Mouse (Mus musculus) hindbrain, postnatal 0 days (tissue): ENCODE measurements around the gene Polr2i. TPM values are rescaled to one million over a fixed set of nuclear protein-coding genes. Genes with fewer than 3 reads are reported as not detected.

Experiments used
- ATAC-seq: fragments of 200-750 bp; cut with Nextera tagmentation; 2 replicates; pipeline ENCODE4 v1.8.0; 2017; ENCODE audit warnings: mild to moderate bottlenecking, moderate TSS enrichment, moderate library complexity
- DNase-seq: peaks from one replicate; pipeline ENCODE4 v3.0.0-alpha.2; 2015; ENCODE audit warnings: low spot score
- H3K27ac ChIP-seq: fragments of 300-500 bp; sonication (generic); 2 replicates; pipeline ENCODE4 v1.5.1; 2014; ENCODE audit warnings: mild to moderate bottlenecking
- H3K27me3 ChIP-seq: fragments of 300-500 bp; sonication (generic); 2 replicates; pipeline ENCODE4 v1.6.1; 2014; ENCODE audit warnings: low read length, mixed read lengths; ENCODE audit not compliant: insufficient read depth
- H3K36me3 ChIP-seq: fragments of 300-500 bp; sonication (generic); 2 replicates; pipeline ENCODE4 v1.6.1; 2014; ENCODE audit warnings: low read length, mixed read lengths; ENCODE audit not compliant: insufficient read depth
- H3K4me1 ChIP-seq: fragments of 300-500 bp; sonication (generic); 2 replicates; pipeline ENCODE4 v1.6.1; 2014; ENCODE audit warnings: antibody characterized with exemption, low read length, mixed read lengths; ENCODE audit not compliant: insufficient read depth
- H3K4me2 ChIP-seq: fragments of 300-500 bp; sonication (generic); 2 replicates; pipeline ENCODE4 v1.6.1; 2014; ENCODE audit warnings: low read depth, mild to moderate bottlenecking, low read length, moderate library complexity, mixed read lengths
- H3K4me3 ChIP-seq: fragments of 300-500 bp; sonication (generic); 2 replicates; pipeline ENCODE4 v1.5.1; 2014; ENCODE audit warnings: low read length
- H3K9ac ChIP-seq: fragments of 300-500 bp; sonication (generic); replicated peaks from 2 replicates; pipeline ENCODE4 v1.6.1; 2014; ENCODE audit warnings: mild to moderate bottlenecking, low read length, moderate library complexity, mixed read lengths
- H3K9me3 ChIP-seq: fragments of 300-500 bp; sonication (generic); 2 replicates; pipeline ENCODE4 v1.6.1; 2016; ENCODE audit warnings: low read length, mixed read lengths
- CTCF ChIP-seq: IDR thresholded peaks from 2 replicates; pipeline ENCODE4 v1.5.1; 2016; ENCODE audit warnings: antibody characterized with exemption, control low read depth, low read depth
- WGBS: fragments of 180-500 bp; shearing (Covaris S2); extraction: QIAGEN DNeasy Blood & Tissue Kit; methylation state at CpG from one replicate; pipeline ENCODE4 v1.1.7; 2014; 5-methylcytosine and 5-hydroxymethylcytosine counted together
- polyA plus RNA-seq: library from polyadenylated mRNA; unstranded; fragments of >200 nt; fragmentation: Nextera tagmentation; extraction: Ambion mirVana; gene quantifications from 2 replicates; pipeline ENCODE4 v1.2.1, GENCODE M21; 2015
- total RNA-seq: library from RNA; depleted of rRNA; stranded (reverse); fragments of >200 nt; gene quantifications from 2 replicates; pipeline ENCODE4 v1.2.3, GENCODE M21; 2014; rRNA removed

The Polr2i gene
- total and polyA plus RNA-seq, 2 experiments from 2014 or later = 65.9 to 189 TPM

GRCm38 (mm10) chr7:30278911-30279310 lies 47.2 kb downstream of the Polr2i start:
- H3K4me1 ChIP-seq = no peaks in the 10 kb centered on the region
- 67% methylated on average over 2 of the region's 2 CpGs for WGBS
- ATAC-seq (no peak), DNase-seq (no peak)
- H3K27me3 ChIP-seq = no peaks in the 10 kb centered on the region
- no peak overlapping the region for H3K4me2 ChIP-seq
- H3K9ac ChIP-seq = no peak overlapping the region
- H3K27ac ChIP-seq = no peak overlapping the region
- no peak for TF ChIP-seq CTCF
- H3K36me3 ChIP-seq = no peaks in the 10 kb centered on the region
- no peak overlapping the region for H3K4me3 ChIP-seq
- no peaks in the 10 kb centered on the region for H3K9me3 ChIP-seq

- under 1% methylated on average over 6 of the region's 6 CpGs for WGBS
Observed at GRCm38 (mm10) chr7:30279536-30279935, 47.8 kb downstream of the Polr2i start.

GRCm38 (mm10) chr7:30279951-30280669 lies 48.4 kb downstream of the Polr2i start, which contains the start of the genes Thap8 and Wdr62:
Gene Thap8, plus strand, starts transcription at chr7:30280094.
Gene Wdr62, minus strand, starts transcription at chr7:30280419.
- Histone ChIP-seq H3K36me3 (no peaks in the 10 kb centered on the region), H3K4me2 (peak within 1 kb of the TSS; percentile 95), H3K27ac (peak within 1 kb of the TSS; percentile 96), H3K4me1 (no peaks in the 10 kb centered on the region), H3K4me3 (peak within 1 kb of the TSS; percentile 76), H3K27me3 (no peaks in the 10 kb centered on the region), H3K9ac (peak within 1 kb of the TSS; percentile 54), H3K9me3 (no peaks in the 10 kb centered on the region)
- peak; percentile 97 for DNase-seq
- ATAC-seq = peak; percentile 97
- under 1% methylated on average over 48 of the region's 49 CpGs for WGBS
- no peak for TF ChIP-seq CTCF

More at GRCm38 (mm10) chr7:30279536-30279935, 47.8 kb downstream of the Polr2i start:
- peak overlapping the region; percentile 76 for H3K4me3 ChIP-seq
- peak overlapping the region; percentile 95 for H3K4me2 ChIP-seq
- H3K9ac ChIP-seq = peak overlapping the region; percentile 46; the same call in 1 of the 2 replicates
- no peaks in the 10 kb centered on the region for H3K4me1 ChIP-seq
- no peak for DNase-seq
- no peaks in the 10 kb centered on the region for H3K9me3 ChIP-seq
- no peaks in the 10 kb centered on the region for H3K36me3 ChIP-seq
- no peak overlapping the region for H3K27ac ChIP-seq
- no peaks in the 10 kb centered on the region for H3K27me3 ChIP-seq
- ATAC-seq = no peak
- TF ChIP-seq CTCF = no peak

GRCm38 (mm10) chr7:30280670-30281138 lies 49.0 kb downstream of the Polr2i start:
- Histone ChIP-seq H3K27me3 (no peaks in the 10 kb centered on the region), H3K4me1 (no peaks in the 10 kb centered on the region), H3K4me3 (peak overlapping the region; percentile 76), H3K36me3 (no peaks in the 10 kb centered on the region), H3K27ac (peak overlapping the region; percentile 96), H3K9ac (peak overlapping the region; percentile 54), H3K4me2 (peak overlapping the region; percentile 95), H3K9me3 (no peaks in the 10 kb centered on the region)
- TF ChIP-seq CTCF = no peak
- 1% methylated on average over 20 of the region's 20 CpGs for WGBS
- DNase-seq (peak; percentile 95), ATAC-seq (peak; percentile 87)

GRCm38 (mm10) chr7:30281522-30281921 lies 49.8 kb downstream of the Polr2i start:
- H3K4me1 ChIP-seq = no peaks in the 10 kb centered on the region
- H3K27ac ChIP-seq = 0 out of 2 replicates have a peak overlapping the region, but pooled peaks have one; percentile 96
- H3K4me3 ChIP-seq = peak overlapping the region; percentile 76; the same call in 1 of the 2 replicates
- no peaks in the 10 kb centered on the region for H3K9me3 ChIP-seq
- DNase-seq = no peak
- no peak for ATAC-seq
- no peak overlapping the region; the same call in 1 of the 2 replicates for H3K9ac ChIP-seq
- peak overlapping the region; percentile 95; the same call in 1 of the 2 replicates for H3K4me2 ChIP-seq
- WGBS = 77% methylated on average over 4 of the region's 4 CpGs
- H3K36me3 ChIP-seq = no peaks in the 10 kb centered on the region
- no peak for TF ChIP-seq CTCF
- no peaks in the 10 kb centered on the region for H3K27me3 ChIP-seq

GRCm38 (mm10) chr7:30282740-30283139 lies 51.0 kb downstream of the Polr2i start:
- no peaks in the 10 kb centered on the region for H3K36me3 ChIP-seq
- ATAC-seq (no peak), DNase-seq (no peak)
- H3K9me3 ChIP-seq = no peaks in the 10 kb centered on the region
- H3K4me3 ChIP-seq = no peak overlapping the region
- H3K4me1 ChIP-seq = no peaks in the 10 kb centered on the region
- no peak overlapping the region for H3K4me2 ChIP-seq
- 81% methylated on average over 7 of the region's 7 CpGs for WGBS
- no peak overlapping the region for H3K9ac ChIP-seq
- no peak overlapping the region for H3K27ac ChIP-seq
- H3K27me3 ChIP-seq = no peaks in the 10 kb centered on the region
- no peak for TF ChIP-seq CTCF

Other genes starting within 250 kb of the Polr2i start
- gene Zfp568, start 248.0 kb upstream of the Polr2i start, total RNA-seq = 6.4 and 6.7 TPM in 2 replicates
- 2.8 and 3.5 TPM in 2 replicates for gene Zfp568, start 248.0 kb upstream of the Polr2i start, polyA plus RNA-seq
- gene Zfp14, start 180.6 kb upstream of the Polr2i start, total RNA-seq = 8.4 and 10.1 TPM in 2 replicates
- gene Zfp14, start 180.6 kb upstream of the Polr2i start, polyA plus RNA-seq = 5.9 and 6.7 TPM in 2 replicates
- gene Zfp82, start 159.0 kb upstream of the Polr2i start, total RNA-seq = 2.8 and 5.4 TPM in 2 replicates
- gene Zfp82, start 159.0 kb upstream of the Polr2i start, polyA plus RNA-seq = 4.0 and 4.2 TPM in 2 replicates
- gene Gm26920, start 141.5 kb upstream of the Polr2i start, total RNA-seq = not detected in 2 replicates
- 1.6 and 2.5 TPM in 2 replicates for gene Gm26920, start 141.5 kb upstream of the Polr2i start, polyA plus RNA-seq
- gene Zfp566, start 141.4 kb upstream of the Polr2i start, total RNA-seq = 2.3 and 2.8 TPM in 2 replicates
- 13.7 and 15.5 TPM in 2 replicates for gene Zfp566, start 141.4 kb upstream of the Polr2i start, polyA plus RNA-seq
- 26.8 and 27.4 TPM in 2 replicates for gene Zfp260, start 137.2 kb upstream of the Polr2i start, total RNA-seq
- gene Zfp260, start 137.2 kb upstream of the Polr2i start, polyA plus RNA-seq = 47.7 and 49.4 TPM in 2 replicates
- 7.5 and 12.7 TPM in 2 replicates for gene Zfp382, start 110.0 kb upstream of the Polr2i start, total RNA-seq
- gene Zfp382, start 110.0 kb upstream of the Polr2i start, polyA plus RNA-seq = 11.9 and 13.2 TPM in 2 replicates
- 40.6 and 46.4 TPM in 2 replicates for gene Zfp146, start 62.2 kb upstream of the Polr2i start, total RNA-seq
- gene Zfp146, start 62.2 kb upstream of the Polr2i start, polyA plus RNA-seq = 10.0 and 10.2 TPM in 2 replicates
- not detected in 2 replicates for gene Cox7a1, start 47.8 kb upstream of the Polr2i start, total RNA-seq
- gene Cox7a1, start 47.8 kb upstream of the Polr2i start, polyA plus RNA-seq = 8.1 and 9.7 TPM in 2 replicates
- gene Capns1, start 33.1 kb upstream of the Polr2i start, total RNA-seq = 289 and 322 TPM in 2 replicates
- gene Capns1, start 33.1 kb upstream of the Polr2i start, polyA plus RNA-seq = 83.8 and 84.6 TPM in 2 replicates
- gene Tbcb, start 324 bp downstream of the Polr2i start, total RNA-seq = 123 and 129 TPM in 2 replicates
- gene Tbcb, start 324 bp downstream of the Polr2i start, polyA plus RNA-seq = 466 and 473 TPM in 2 replicates
- gene Ovol3, start 3.8 kb downstream of the Polr2i start, total RNA-seq = not detected in 2 replicates
- gene Ovol3, start 3.8 kb downstream of the Polr2i start, polyA plus RNA-seq = not detected in 2 replicates
- 1.0 TPM in 1 of 2 replicates, not detected in the other for gene Thap8, start 48.1 kb downstream of the Polr2i start, total RNA-seq
- gene Thap8, start 48.1 kb downstream of the Polr2i start, polyA plus RNA-seq = 0.52 and 0.76 TPM in 2 replicates
- 4.3 and 7.0 TPM in 2 replicates for gene Wdr62, start 48.5 kb downstream of the Polr2i start, total RNA-seq
- 3.7 and 4.0 TPM in 2 replicates for gene Wdr62, start 48.5 kb downstream of the Polr2i start, polyA plus RNA-seq
- 144 and 172 TPM in 2 replicates for gene Clip3, start 59.8 kb downstream of the Polr2i start, total RNA-seq
- gene Clip3, start 59.8 kb downstream of the Polr2i start, polyA plus RNA-seq = 106 and 118 TPM in 2 replicates
- gene Alkbh6, start 76.8 kb downstream of the Polr2i start, total RNA-seq = 75.4 and 116 TPM in 2 replicates
- gene Alkbh6, start 76.8 kb downstream of the Polr2i start, polyA plus RNA-seq = 129 and 131 TPM in 2 replicates
- 13.2 and 16.5 TPM in 2 replicates for gene Syne4, start 82.9 kb downstream of the Polr2i start, total RNA-seq
- gene Syne4, start 82.9 kb downstream of the Polr2i start, polyA plus RNA-seq = 11.4 and 12.6 TPM in 2 replicates
- gene E130208F15Rik, start 89.8 kb downstream of the Polr2i start, total RNA-seq = 1.8 TPM in 1 of 2 replicates, not detected in the other
- 0.79 TPM in 1 of 2 replicates, not detected in the other for gene E130208F15Rik, start 89.8 kb downstream of the Polr2i start, polyA plus RNA-seq
- gene Sdhaf1, start 91.9 kb downstream of the Polr2i start, total RNA-seq = 12.9 and 14.7 TPM in 2 replicates
- gene Sdhaf1, start 91.9 kb downstream of the Polr2i start, polyA plus RNA-seq = 17.8 and 19.3 TPM in 2 replicates
- gene Lrfn3, start 130.8 kb downstream of the Polr2i start, total RNA-seq = 45.9 and 47.4 TPM in 2 replicates
- gene Lrfn3, start 130.8 kb downstream of the Polr2i start, polyA plus RNA-seq = 17.5 and 18.1 TPM in 2 replicates
- 37.3 and 59.9 TPM in 2 replicates for gene Tyrobp, start 181.8 kb downstream of the Polr2i start, total RNA-seq
- gene Tyrobp, start 181.8 kb downstream of the Polr2i start, polyA plus RNA-seq = 50.3 and 56.1 TPM in 2 replicates
- not detected in 2 replicates for gene Hcst, start 187.9 kb downstream of the Polr2i start, total RNA-seq
- 0.84 and 1.0 TPM in 2 replicates for gene Hcst, start 187.9 kb downstream of the Polr2i start, polyA plus RNA-seq
- 1.9 and 3.7 TPM in 2 replicates for gene Nfkbid, start 189.8 kb downstream of the Polr2i start, total RNA-seq
- gene Nfkbid, start 189.8 kb downstream of the Polr2i start, polyA plus RNA-seq = 2.1 TPM in 2 replicates
- gene Aplp1, start 213.6 kb downstream of the Polr2i start, total RNA-seq = 840 and 852 TPM in 2 replicates
- gene Aplp1, start 213.6 kb downstream of the Polr2i start, polyA plus RNA-seq = 617 and 682 TPM in 2 replicates
- 10.7 and 14.7 TPM in 2 replicates for gene Kirrel2, start 225.7 kb downstream of the Polr2i start, total RNA-seq
- gene Kirrel2, start 225.7 kb downstream of the Polr2i start, polyA plus RNA-seq = 4.4 and 5.8 TPM in 2 replicates
- 2.3 and 2.4 TPM in 2 replicates for gene Nphs1, start 226.4 kb downstream of the Polr2i start, total RNA-seq
- 0.50 and 1.0 TPM in 2 replicates for gene Nphs1, start 226.4 kb downstream of the Polr2i start, polyA plus RNA-seq